Mouse (Mus musculus) splenic B cell, adult 2 months (primary cell): ENCODE measurements around the gene Vgll4.

Experiments used
- DNase-seq: peaks from one replicate; pipeline ENCODE4 v3.0.0-alpha.2; 2011; ENCODE audit warnings: low read depth, low spot score
- H3K27me3 ChIP-seq: 2 replicates; pipeline ENCODE4 v1.6.1; 2012; ENCODE audit warnings: mild to moderate bottlenecking, low read length, moderate library complexity, mixed read lengths; ENCODE audit not compliant: control insufficient read depth, poor library complexity, insufficient read depth, severe bottlenecking
- H3K36me3 ChIP-seq: 2 replicates; pipeline ENCODE4 v1.6.1; 2012; ENCODE audit warnings: mild to moderate bottlenecking, low read length, moderate library complexity, mixed read lengths; ENCODE audit not compliant: control insufficient read depth, poor library complexity, insufficient read depth, severe bottlenecking

Vgll4 gene

GRCm38 (mm10) chr6:114835752-114836151 lies 134.0 kb downstream of the Vgll4 start:
- Histone ChIP-seq H3K27me3 (no peaks in the 10 kb centered on the region), H3K36me3 (no peaks in the 10 kb centered on the region; the same call in 1 of the 2 replicates)
- DNase-seq: no peak

GRCm38 (mm10) chr6:114835344-114835743 lies 134.4 kb downstream of the Vgll4 start:
- H3K27me3 ChIP-seq: no peaks in the 10 kb centered on the region
- H3K36me3 ChIP-seq: no peaks in the 10 kb centered on the region; the same call in 1 of the 2 replicates
- DNase-seq: no peak

- no peaks in the 10 kb centered on the region for H3K36me3 ChIP-seq
- no peaks in the 10 kb centered on the region for H3K27me3 ChIP-seq
- no peak for DNase-seq
Observed at GRCm38 (mm10) chr6:114833791-114834346, 135.9 kb downstream of the Vgll4 start.

- no peaks in the 10 kb centered on the region for H3K27me3 ChIP-seq
- no peak for DNase-seq
Observed at GRCm38 (mm10) chr6:114833058-114833685, 136.6 kb downstream of the Vgll4 start.

GRCm38 (mm10) chr6:114831807-114832206 lies 138.0 kb downstream of the Vgll4 start:
- H3K27me3 ChIP-seq: no peaks in the 10 kb centered on the region
- no peaks in the 10 kb centered on the region for H3K36me3 ChIP-seq
- DNase-seq: peak; percentile 44

More at GRCm38 (mm10) chr6:114833058-114833685, 136.6 kb downstream of the Vgll4 start:
- H3K36me3 ChIP-seq: no peaks in the 10 kb centered on the region

- Histone ChIP-seq H3K27me3 (no peaks in the 10 kb centered on the region), H3K36me3 (no peaks in the 10 kb centered on the region)
- DNase-seq: no peak
Observed at GRCm38 (mm10) chr6:114829660-114830438, 139.9 kb downstream of the Vgll4 start.

- DNase-seq: no peak
- Histone ChIP-seq H3K36me3 (no peaks in the 10 kb centered on the region), H3K27me3 (no peaks in the 10 kb centered on the region)
Observed at GRCm38 (mm10) chr6:114826889-114827288, 142.9 kb downstream of the Vgll4 start.

- H3K36me3 ChIP-seq: no peaks in the 10 kb centered on the region
- DNase-seq: no peak
- H3K27me3 ChIP-seq: no peaks in the 10 kb centered on the region
Observed at GRCm38 (mm10) chr6:114821646-114822045, 148.1 kb downstream of the Vgll4 start.

GRCm38 (mm10) chr6:114819971-114820481 lies 149.8 kb downstream of the Vgll4 start:
- no peaks in the 10 kb centered on the region for H3K27me3 ChIP-seq
- H3K36me3 ChIP-seq: no peaks in the 10 kb centered on the region
- no peak for DNase-seq

- no peaks in the 10 kb centered on the region for H3K36me3 ChIP-seq
- no peak for DNase-seq
- no peaks in the 10 kb centered on the region for H3K27me3 ChIP-seq
Observed at GRCm38 (mm10) chr6:114818471-114818870, 151.3 kb downstream of the Vgll4 start.

- H3K27me3 ChIP-seq: no peaks in the 10 kb centered on the region
- no peaks in the 10 kb centered on the region for H3K36me3 ChIP-seq
- DNase-seq: no peak
Observed at GRCm38 (mm10) chr6:114817948-114818347, 151.8 kb downstream of the Vgll4 start.

- no peaks in the 10 kb centered on the region for H3K36me3 ChIP-seq
- DNase-seq: peak; percentile 47
- no peaks in the 10 kb centered on the region for H3K27me3 ChIP-seq
Observed at GRCm38 (mm10) chr6:114814882-114815650, 154.7 kb downstream of the Vgll4 start.

GRCm38 (mm10) chr6:114814199-114814881 lies 155.5 kb downstream of the Vgll4 start:
- Histone ChIP-seq H3K36me3 (no peaks in the 10 kb centered on the region), H3K27me3 (no peaks in the 10 kb centered on the region)
- DNase-seq: no peak

- DNase-seq: no peak
- Histone ChIP-seq H3K36me3 (no peaks in the 10 kb centered on the region), H3K27me3 (no peaks in the 10 kb centered on the region)
Observed at GRCm38 (mm10) chr6:114812779-114813178, 157.0 kb downstream of the Vgll4 start.
